Mouse (Mus musculus) forebrain, embryonic 11.5 days (tissue): ENCODE measurements around the gene 4933407L21Rik. TPM values are rescaled to one million over a fixed set of nuclear protein-coding genes. Genes with fewer than 3 reads are reported as not detected.
A peak's percentile ranks its signal among the peaks of the same experiment; 100 is the strongest.

Source experiments
- ATAC-seq: fragments of 200-750 bp; cut with Nextera tagmentation; replicated peaks from 2 replicates; pipeline ENCODE4 v1.8.0; 2017; ENCODE audit warnings: moderate TSS enrichment; ENCODE audit not compliant: low FRiP score
- DNase-seq: peaks from one replicate; pipeline ENCODE4 v3.0.0-alpha.2; 2017; ENCODE audit warnings: low spot score
- H3K27ac ChIP-seq: fragments of 300-500 bp; sonication (generic); 2 replicates; pipeline ENCODE4 v1.5.1; 2014; ENCODE audit warnings: low read depth, low read length
- H3K27me3 ChIP-seq: fragments of 300-500 bp; sonication (generic); 2 replicates; pipeline ENCODE4 v1.6.1; 2014; ENCODE audit warnings: mild to moderate bottlenecking, low read length, mixed read lengths; ENCODE audit not compliant: control insufficient read depth, insufficient read depth
- H3K36me3 ChIP-seq: fragments of 300-500 bp; sonication (generic); 2 replicates; pipeline ENCODE4 v1.6.1; 2014; ENCODE audit warnings: mild to moderate bottlenecking, low read length, moderate library complexity, mixed read lengths; ENCODE audit not compliant: control insufficient read depth, insufficient read depth
- H3K4me1 ChIP-seq: fragments of 300-500 bp; sonication (generic); replicated peaks from 2 replicates; pipeline ENCODE4 v1.6.1; 2014; ENCODE audit warnings: low read length, mixed read lengths; ENCODE audit not compliant: control insufficient read depth, insufficient read depth
- H3K4me2 ChIP-seq: fragments of 300-500 bp; sonication (generic); 2 replicates; pipeline ENCODE4 v1.6.1; 2014; ENCODE audit warnings: low read depth, mild to moderate bottlenecking, low read length, moderate library complexity, mixed read lengths; ENCODE audit not compliant: severe bottlenecking
- H3K4me3 ChIP-seq: fragments of 300-500 bp; sonication (generic); 2 replicates; pipeline ENCODE4 v1.5.1; 2014; ENCODE audit warnings: low read depth, low read length
- H3K9ac ChIP-seq: fragments of 300-500 bp; sonication (generic); 2 replicates; pipeline ENCODE4 v1.6.1; 2014; ENCODE audit warnings: low read length
- H3K9me3 ChIP-seq: fragments of 300-500 bp; sonication (generic); 2 replicates; pipeline ENCODE4 v1.6.1; 2016; ENCODE audit warnings: low read length, mixed read lengths; ENCODE audit not compliant: control insufficient read depth
- WGBS: fragments of 180-500 bp; shearing (Covaris S2); extraction: QIAGEN DNeasy Blood & Tissue Kit; methylation state at CpG from one replicate; pipeline ENCODE4 v1.1.7; 2014; 5-methylcytosine and 5-hydroxymethylcytosine counted together
- polyA plus RNA-seq: library from polyadenylated mRNA; unstranded; fragments of >200 nt; fragmentation: Nextera tagmentation; extraction: Ambion mirVana; gene quantifications from 2 replicates; pipeline ENCODE4 v1.2.1, GENCODE M21; 2014

The 4933407L21Rik gene
- polyA plus RNA-seq, 1 experiment from 2014 or later = 1.1 TPM

DNA sequence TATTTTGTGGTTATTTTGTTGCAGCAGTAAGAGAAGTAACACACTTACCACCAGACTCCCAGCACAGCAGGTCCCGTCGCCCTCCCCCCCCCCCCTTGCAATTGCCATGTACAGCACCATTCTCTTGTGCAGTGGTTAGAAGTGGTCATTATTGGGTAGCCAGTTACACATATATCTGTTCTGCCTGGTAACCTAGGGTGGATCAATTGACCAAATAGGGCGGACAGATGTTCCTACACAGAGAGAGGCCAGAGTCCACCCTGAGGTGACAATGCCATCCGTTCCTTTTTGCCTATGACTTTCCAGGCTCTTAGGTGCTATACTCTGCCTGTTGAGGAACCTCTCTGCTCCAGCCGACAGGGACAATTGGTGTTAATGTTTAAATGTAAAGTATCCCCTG is 3.1 kb upstream of the 4933407L21Rik start:
- ATAC-seq = no peak
- DNase-seq = no peak
- Histone ChIP-seq H3K36me3 (no peaks in the 10 kb centered on the region), H3K27me3 (no peaks in the 10 kb centered on the region), H3K9ac (no peak overlapping the region), H3K4me1 (peaks cover 12% of the 10 kb centered on the region), H3K9me3 (no peaks in the 10 kb centered on the region), H3K4me2 (no peak overlapping the region), H3K27ac (no peak overlapping the region), H3K4me3 (no peak overlapping the region)
- WGBS = 88% methylated on average over 5 of the region's 5 CpGs

DNA sequence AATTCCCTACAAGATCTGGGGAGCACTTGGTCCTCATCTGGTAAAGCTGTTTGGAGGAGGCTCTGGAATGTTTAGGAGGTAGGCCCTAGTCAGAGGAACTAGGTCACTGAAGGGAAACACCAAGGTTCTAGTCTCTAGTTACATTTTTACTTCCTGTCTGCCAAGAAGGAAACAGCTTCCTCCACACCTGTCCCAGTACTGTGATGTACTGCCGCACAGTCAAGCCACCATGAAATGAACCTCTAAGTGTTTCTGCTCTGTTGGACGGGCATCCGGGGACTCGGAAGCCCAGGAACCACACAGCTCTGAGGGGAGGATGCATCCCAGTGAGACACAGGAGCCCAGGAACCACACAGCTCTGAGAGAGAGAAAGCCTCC is 394 bp downstream of the 4933407L21Rik start:
- peak overlapping the region; percentile 12; the same call in 1 of the 2 replicates for H3K9ac ChIP-seq
- H3K4me1 ChIP-seq = peaks cover 22% of the 10 kb centered on the region
- no peaks in the 10 kb centered on the region for H3K27me3 ChIP-seq
- H3K27ac ChIP-seq = peak overlapping the region; percentile 72
- ATAC-seq (peak; percentile 5; the same call in 1 of the 2 replicates), DNase-seq (no peak)
- WGBS = 76% methylated on average over 4 of the region's 4 CpGs
- no peak overlapping the region for H3K4me3 ChIP-seq
- H3K36me3 ChIP-seq = no peaks in the 10 kb centered on the region
- H3K9me3 ChIP-seq = no peaks in the 10 kb centered on the region
- H3K4me2 ChIP-seq = no peak overlapping the region

- no peak overlapping the region for H3K4me3 ChIP-seq
- no peak overlapping the region for H3K9ac ChIP-seq
- peaks cover 27% of the 10 kb centered on the region for H3K4me1 ChIP-seq
- DNase-seq (no peak), ATAC-seq (no peak)
- H3K27me3 ChIP-seq = no peaks in the 10 kb centered on the region
- 91% methylated on average over 6 of the region's 6 CpGs for WGBS
- no peaks in the 10 kb centered on the region for H3K9me3 ChIP-seq
- no peak overlapping the region for H3K27ac ChIP-seq
- no peak overlapping the region for H3K4me2 ChIP-seq
- no peaks in the 10 kb centered on the region for H3K36me3 ChIP-seq
Observed at GRCm38 (mm10) chr1:85929406-85929805, 1.1 kb downstream of the 4933407L21Rik start.

DNA sequence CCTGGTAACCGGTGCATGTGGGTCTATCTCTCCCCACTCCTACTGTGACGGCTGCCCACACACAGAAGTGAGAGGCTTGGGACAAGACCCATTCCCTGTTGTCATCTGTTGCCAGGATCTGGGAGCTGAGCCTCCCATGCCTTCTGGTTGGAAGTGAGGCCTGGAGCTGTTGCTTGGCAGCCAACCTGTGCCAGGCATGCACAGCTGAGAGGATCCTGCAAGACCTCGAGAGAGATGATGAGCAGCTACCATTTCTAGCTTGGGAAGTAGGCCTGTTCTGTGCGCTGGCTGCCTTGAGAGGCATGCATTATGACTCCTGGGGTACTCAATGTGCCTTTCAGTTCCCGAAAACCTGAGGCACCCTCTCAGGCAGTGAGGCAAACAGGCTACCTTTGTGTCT is 2.9 kb downstream of the 4933407L21Rik start:
- no peaks in the 10 kb centered on the region for H3K27me3 ChIP-seq
- no peak overlapping the region for H3K9ac ChIP-seq
- H3K4me1 ChIP-seq = peaks cover 27% of the 10 kb centered on the region
- ATAC-seq = no peak
- H3K4me3 ChIP-seq = no peak overlapping the region
- no peak overlapping the region for H3K27ac ChIP-seq
- WGBS = 90% methylated on average over 5 of the region's 5 CpGs
- no peaks in the 10 kb centered on the region for H3K9me3 ChIP-seq
- H3K4me2 ChIP-seq = no peak overlapping the region
- H3K36me3 ChIP-seq = no peaks in the 10 kb centered on the region
- DNase-seq = no peak

- 34% methylated on average over 7 of the region's 7 CpGs for WGBS
- Histone ChIP-seq H3K9me3 (no peaks in the 10 kb centered on the region), H3K4me3 (no peak overlapping the region), H3K36me3 (no peaks in the 10 kb centered on the region), H3K4me2 (no peak overlapping the region), H3K4me1 (peaks cover 22% of the 10 kb centered on the region), H3K9ac (peak overlapping the region; percentile 23; the same call in 1 of the 2 replicates), H3K27ac (0 out of 2 replicates have a peak overlapping the region, but pooled peaks have one; percentile 1), H3K27me3 (no peaks in the 10 kb centered on the region)
- DNase-seq (no peak), ATAC-seq (peak; percentile 14; the same call in 1 of the 2 replicates)
Observed at GRCm38 (mm10) chr1:85933226-85933625, 4.9 kb downstream of the 4933407L21Rik start.

- Histone ChIP-seq H3K4me2 (peak overlapping the region; percentile 29; the same call in 1 of the 2 replicates), H3K9me3 (no peaks in the 10 kb centered on the region), H3K36me3 (no peaks in the 10 kb centered on the region), H3K27me3 (no peaks in the 10 kb centered on the region), H3K27ac (peak overlapping the region; percentile 41; the same call in 1 of the 2 replicates), H3K4me3 (no peak overlapping the region), H3K9ac (peak overlapping the region; percentile 23), H3K4me1 (peaks cover 15% of the 10 kb centered on the region)
- 20% methylated on average over 11 of the region's 11 CpGs for WGBS
- DNase-seq (no peak), ATAC-seq (peak; percentile 57)
Observed at GRCm38 (mm10) chr1:85933631-85934465, 5.6 kb downstream of the 4933407L21Rik start.

- Histone ChIP-seq H3K9me3 (no peaks in the 10 kb centered on the region), H3K9ac (no peak overlapping the region), H3K27me3 (no peaks in the 10 kb centered on the region), H3K36me3 (no peaks in the 10 kb centered on the region), H3K27ac (no peak overlapping the region; the same call in 1 of the 2 replicates), H3K4me2 (no peak overlapping the region), H3K4me3 (no peak overlapping the region), H3K4me1 (peaks cover 15% of the 10 kb centered on the region)
- ATAC-seq (no peak), DNase-seq (no peak)
- WGBS = 15% methylated on average over 7 of the region's 7 CpGs
Observed at GRCm38 (mm10) chr1:85934560-85934959, 6.3 kb downstream of the 4933407L21Rik start.

GRCm38 (mm10) chr1:85935148-85935852 is 7.0 kb downstream of the 4933407L21Rik start:
- DNase-seq (peak; percentile 73), ATAC-seq (no peak)
- Histone ChIP-seq H3K9ac (no peak overlapping the region), H3K9me3 (no peaks in the 10 kb centered on the region), H3K27me3 (no peaks in the 10 kb centered on the region), H3K27ac (no peak overlapping the region), H3K4me3 (no peak overlapping the region), H3K4me1 (peaks cover 16% of the 10 kb centered on the region), H3K4me2 (no peak overlapping the region), H3K36me3 (no peaks in the 10 kb centered on the region)
- WGBS = 49% methylated on average over 8 of the region's 8 CpGs
